Mouse (Mus musculus) CH12.LX (cell line): ENCODE measurements around the gene Hexdc. TPM values are rescaled to one million over a fixed set of nuclear protein-coding genes. Genes with fewer than 3 reads are reported as not detected.

ENCODE experiments used
- DNase-seq: peaks from one replicate; pipeline ENCODE4 v3.0.0-alpha.2; 2013; ENCODE audit errors: extremely low read depth
- H3K27ac ChIP-seq: 2 replicates; pipeline ENCODE4 v1.5.1; 2012; ENCODE audit warnings: low read depth, mild to moderate bottlenecking, control low read depth, moderate library complexity; ENCODE audit not compliant: insufficient read depth
- H3K27me3 ChIP-seq: replicated peaks from 2 replicates; pipeline ENCODE3; 2012; ENCODE audit warnings: inconsistent platforms
- H3K36me3 ChIP-seq, 2 experiments: replicated peaks in 1 of 2; 2 replicates each; pipeline versions ENCODE3 to v1.6.1; 2012; ENCODE audit warnings: inconsistent platforms in 1 of 2, low read length in 1 of 2, mild to moderate bottlenecking in 1 of 2, mixed read lengths in 1 of 2, moderate library complexity in 1 of 2; ENCODE audit not compliant: control insufficient read depth in 1 of 2, insufficient read depth in 1 of 2
- H3K4me1 ChIP-seq, 2 experiments: 2 replicates each; pipeline ENCODE4 v1.6.1; 2012; ENCODE audit warnings: inconsistent platforms in 1 of 2, moderate library complexity in 1 of 2; ENCODE audit not compliant: insufficient read depth in 2 of 2, control insufficient read depth in 1 of 2
- H3K4me2 ChIP-seq: 2 replicates; pipeline ENCODE4 v1.6.1; 2012; ENCODE audit warnings: low read depth, mild to moderate bottlenecking, control low read depth; ENCODE audit not compliant: poor library complexity, insufficient read depth, severe bottlenecking
- H3K4me3 ChIP-seq, 3 experiments: fragments of 150-350 bp in 1 of 3; sonication (generic) in 1 of 3; replicated peaks in 1 of 3; 2 replicates each; pipeline versions ENCODE3 to v1.5.1; 2011 to 2012; ENCODE audit warnings: low read depth in 2 of 3, low read length in 2 of 3, mild to moderate bottlenecking in 2 of 3, moderate library complexity in 2 of 3, control low read depth in 1 of 3, improper control_type of control experiment in 1 of 3, inconsistent platforms in 1 of 3, mixed read lengths in 1 of 3; ENCODE audit not compliant: poor library complexity in 1 of 3
- H3K79me2 ChIP-seq: replicated peaks from 2 replicates; pipeline ENCODE4 v1.6.1; 2012; ENCODE audit warnings: mild to moderate bottlenecking, moderate library complexity; ENCODE audit not compliant: control insufficient read depth, poor library complexity, insufficient read depth, severe bottlenecking; ENCODE audit errors: extremely low read depth
- H3K9ac ChIP-seq: 2 replicates; pipeline ENCODE4 v1.6.1; 2012; ENCODE audit warnings: low read depth, mild to moderate bottlenecking, control low read depth, moderate library complexity; ENCODE audit not compliant: insufficient read depth
- H3K9me3 ChIP-seq: replicated peaks from 2 replicates; pipeline ENCODE3; 2012; ENCODE audit warnings: low read length, inconsistent platforms, mixed read lengths
- BHLHE40 ChIP-seq: IDR thresholded peaks from 2 replicates; pipeline ENCODE4 v1.6.1; 2011; ENCODE audit warnings: mild to moderate bottlenecking, low read depth, low read length, improper control_type of control experiment
- CHD1 ChIP-seq: IDR thresholded peaks from 2 replicates; pipeline ENCODE4 v1.6.1; 2012; ENCODE audit warnings: low read depth, low read length, improper control_type of control experiment, inconsistent platforms
- CHD2 ChIP-seq: IDR thresholded peaks from 2 replicates; pipeline ENCODE4 v1.6.1; 2011; ENCODE audit warnings: low read length, improper control_type of control experiment
- CTCF ChIP-seq, 2 experiments: IDR thresholded peaks in 1 of 2; conservative IDR thresholded peaks in 1 of 2; 2 replicates each; pipeline ENCODE4 v1.5.1; 2011 to 2012; ENCODE audit warnings: low read depth in 2 of 2, low read length in 2 of 2, improper control_type of control experiment in 1 of 2, inconsistent platforms in 1 of 2, mild to moderate bottlenecking in 1 of 2, moderate library complexity in 1 of 2
- E2F4 ChIP-seq: IDR thresholded peaks from 2 replicates; pipeline ENCODE4 v1.6.1; 2011; ENCODE audit warnings: low read depth, low read length, improper control_type of control experiment; ENCODE audit not compliant: insufficient replicate concordance
- ELF1 ChIP-seq: IDR thresholded peaks from 2 replicates; pipeline ENCODE4 v1.6.1; 2014; ENCODE audit warnings: low read depth, mild to moderate bottlenecking, inconsistent platforms, low read length, improper control_type of control experiment
- EP300 ChIP-seq: IDR thresholded peaks from 2 replicates; pipeline ENCODE4 v1.6.1; 2011; ENCODE audit warnings: low read length, improper control_type of control experiment
- ETS1 ChIP-seq: conservative IDR thresholded peaks from 2 replicates; pipeline ENCODE4 v1.6.1; 2012; ENCODE audit warnings: low read depth, mild to moderate bottlenecking, inconsistent platforms, low read length, improper control_type of control experiment, moderate library complexity
- GABPA ChIP-seq: IDR thresholded peaks from 2 replicates; pipeline ENCODE4 v1.6.1; 2012; ENCODE audit warnings: low read depth, low read length, improper control_type of control experiment, inconsistent platforms; ENCODE audit not compliant: insufficient replicate concordance
- HCFC1 ChIP-seq: IDR thresholded peaks from 2 replicates; pipeline ENCODE4 v1.6.1; 2012; ENCODE audit warnings: low read depth, mild to moderate bottlenecking, inconsistent platforms, low read length, improper control_type of control experiment
- IRF4 ChIP-seq: IDR thresholded peaks from 2 replicates; pipeline ENCODE4 v1.6.1; 2014; ENCODE audit warnings: low read depth, mild to moderate bottlenecking, inconsistent platforms, low read length, improper control_type of control experiment
- JUN ChIP-seq: IDR thresholded peaks from 2 replicates; pipeline ENCODE4 v1.6.1; 2011; ENCODE audit warnings: low read depth, mild to moderate bottlenecking, low read length, improper control_type of control experiment, moderate library complexity; ENCODE audit not compliant: insufficient read depth
- JUND ChIP-seq: conservative IDR thresholded peaks from 2 replicates; pipeline ENCODE4 v1.6.1; 2011; ENCODE audit warnings: low read depth, low read length, improper control_type of control experiment
- KAT2A ChIP-seq: IDR thresholded peaks from 2 replicates; pipeline ENCODE4 v1.6.1; 2012; ENCODE audit warnings: low read length, improper control_type of control experiment, inconsistent platforms; ENCODE audit not compliant: insufficient replicate concordance
- MAFK ChIP-seq: IDR thresholded peaks from 2 replicates; pipeline ENCODE4 v1.6.1; 2011; ENCODE audit warnings: low read length, improper control_type of control experiment; ENCODE audit not compliant: insufficient replicate concordance
- MAX ChIP-seq: IDR thresholded peaks from 2 replicates; pipeline ENCODE4 v1.6.1; 2011; ENCODE audit warnings: low read length, improper control_type of control experiment
- MAZ ChIP-seq: IDR thresholded peaks from 2 replicates; pipeline ENCODE4 v1.6.1; 2012; ENCODE audit warnings: low read depth, mild to moderate bottlenecking, inconsistent platforms, low read length, improper control_type of control experiment, moderate library complexity
- MEF2A ChIP-seq: IDR thresholded peaks from 2 replicates; pipeline ENCODE4 v1.6.1; 2014; ENCODE audit warnings: low read depth, mild to moderate bottlenecking, inconsistent platforms, low read length, improper control_type of control experiment, borderline replicate concordance
- MXI1 ChIP-seq: IDR thresholded peaks from 2 replicates; pipeline ENCODE4 v1.6.1; 2011; ENCODE audit warnings: mild to moderate bottlenecking, low read depth, low read length, improper control_type of control experiment
- MYC ChIP-seq: IDR thresholded peaks from 2 replicates; pipeline ENCODE4 v1.6.1; 2011; ENCODE audit warnings: low read depth, mild to moderate bottlenecking, improper control_type of control experiment, low read length
- NELFE ChIP-seq: IDR thresholded peaks from 2 replicates; pipeline ENCODE4 v1.6.1; 2011; ENCODE audit warnings: low read depth, low read length, improper control_type of control experiment
- NRF1 ChIP-seq: IDR thresholded peaks from 2 replicates; pipeline ENCODE4 v1.6.1; 2014; ENCODE audit warnings: low read depth, mild to moderate bottlenecking, inconsistent platforms, low read length, improper control_type of control experiment, moderate library complexity
- PAX5 ChIP-seq: IDR thresholded peaks from 2 replicates; pipeline ENCODE4 v1.6.1; 2012; ENCODE audit warnings: low read length, inconsistent platforms, mixed read lengths
- POLR2A ChIP-seq: IDR thresholded peaks from 2 replicates; pipeline ENCODE4 v1.6.1; 2011; ENCODE audit warnings: low read depth, mild to moderate bottlenecking, improper control_type of control experiment, low read length
- POLR2AphosphoS2 ChIP-seq: IDR thresholded peaks from 2 replicates; pipeline ENCODE4 v1.6.1; 2011; ENCODE audit warnings: low read depth, low read length, improper control_type of control experiment
- RAD21 ChIP-seq: IDR thresholded peaks from 2 replicates; pipeline ENCODE4 v1.6.1; 2011; ENCODE audit warnings: low read depth, mild to moderate bottlenecking, low read length, improper control_type of control experiment, moderate library complexity
- RCOR1 ChIP-seq: conservative IDR thresholded peaks from 2 replicates; pipeline ENCODE4 v1.6.1; 2012; ENCODE audit warnings: low read depth, mild to moderate bottlenecking, inconsistent platforms, low read length, improper control_type of control experiment
- SIN3A ChIP-seq: IDR thresholded peaks from 2 replicates; pipeline ENCODE4 v1.6.1; 2012; ENCODE audit warnings: low read length, improper control_type of control experiment, inconsistent platforms
- SMC3 ChIP-seq: IDR thresholded peaks from 2 replicates; pipeline ENCODE4 v1.6.1; 2011; ENCODE audit warnings: low read depth, low read length, improper control_type of control experiment
- TBP ChIP-seq: conservative IDR thresholded peaks from 2 replicates; pipeline ENCODE4 v1.6.1; 2011; ENCODE audit warnings: low read depth, low read length, improper control_type of control experiment
- TCF12 ChIP-seq: IDR thresholded peaks from 2 replicates; pipeline ENCODE4 v1.6.1; 2014; ENCODE audit warnings: low read depth, mild to moderate bottlenecking, inconsistent platforms, low read length, improper control_type of control experiment
- UBTF ChIP-seq: IDR thresholded peaks from 2 replicates; pipeline ENCODE4 v1.6.1; 2012; ENCODE audit warnings: low read depth, mild to moderate bottlenecking, inconsistent platforms, low read length, improper control_type of control experiment, moderate library complexity
- USF1 ChIP-seq: IDR thresholded peaks from 2 replicates; pipeline ENCODE4 v1.6.1; 2014; ENCODE audit warnings: low read depth, mild to moderate bottlenecking, inconsistent platforms, low read length, improper control_type of control experiment
- USF2 ChIP-seq: conservative IDR thresholded peaks from 2 replicates; pipeline ENCODE4 v1.6.1; 2011; ENCODE audit warnings: low read depth, low read length, improper control_type of control experiment
- ZC3H11A ChIP-seq: IDR thresholded peaks from 2 replicates; pipeline ENCODE4 v1.6.1; 2012; ENCODE audit warnings: low read depth, mild to moderate bottlenecking, inconsistent platforms, low read length, improper control_type of control experiment
- ZKSCAN1 ChIP-seq: IDR thresholded peaks from 2 replicates; pipeline ENCODE4 v1.6.1; 2012; ENCODE audit warnings: low read depth, inconsistent platforms, low read length, improper control_type of control experiment, borderline replicate concordance
- ZMIZ1 ChIP-seq: IDR thresholded peaks from 2 replicates; pipeline ENCODE4 v1.6.1; 2012; ENCODE audit warnings: low read depth, mild to moderate bottlenecking, inconsistent platforms, low read length, improper control_type of control experiment
- ZNF384 ChIP-seq: IDR thresholded peaks from 2 replicates; pipeline ENCODE4 v1.6.1; 2012; ENCODE audit warnings: low read depth, low read length, improper control_type of control experiment, inconsistent platforms
- dilution Hi-C: fragments of 300-500 bp; cut with MboI; formaldehyde crosslinking; loops from 2 replicates; pipeline ENCODE4 v1.14.3; 2020; ENCODE audit warnings: low sequenced_read_pairs; ENCODE audit not compliant: extremely low pct_unique_long_range_greater_than_20kb, extremely low pct_ligation_motif_present
- in situ Hi-C: fragments of 300-500 bp; cut with MboI; formaldehyde crosslinking; loops from 3 replicates; pipeline ENCODE4 v1.14.3; 2019; ENCODE audit warnings: low sequenced_read_pairs, low pct_ligation_motif_present, low pct_unique_long_range_greater_than_20kb, mixed read lengths
- polyA plus RNA-seq: library from polyadenylated mRNA; unstranded; fragments of >175 nt; gene quantifications from 2 replicates; pipeline ENCODE4 v1.2.1, GENCODE M21; 2012; ENCODE audit warnings: low read depth; ENCODE audit not compliant: insufficient read length
- total RNA-seq, 2 experiments: library from RNA; depleted of rRNA; stranded (reverse); fragments of 300-350 nt in 1 of 2; fragments of >200 nt in 1 of 2; gene quantifications; 2 replicates each; pipeline ENCODE4 v1.2.3; 2012 to 2014

Gene Hexdc
- total and polyA plus RNA-seq, 3 experiments = 8.8 to 11.6 (median 10.6) TPM

DNA sequence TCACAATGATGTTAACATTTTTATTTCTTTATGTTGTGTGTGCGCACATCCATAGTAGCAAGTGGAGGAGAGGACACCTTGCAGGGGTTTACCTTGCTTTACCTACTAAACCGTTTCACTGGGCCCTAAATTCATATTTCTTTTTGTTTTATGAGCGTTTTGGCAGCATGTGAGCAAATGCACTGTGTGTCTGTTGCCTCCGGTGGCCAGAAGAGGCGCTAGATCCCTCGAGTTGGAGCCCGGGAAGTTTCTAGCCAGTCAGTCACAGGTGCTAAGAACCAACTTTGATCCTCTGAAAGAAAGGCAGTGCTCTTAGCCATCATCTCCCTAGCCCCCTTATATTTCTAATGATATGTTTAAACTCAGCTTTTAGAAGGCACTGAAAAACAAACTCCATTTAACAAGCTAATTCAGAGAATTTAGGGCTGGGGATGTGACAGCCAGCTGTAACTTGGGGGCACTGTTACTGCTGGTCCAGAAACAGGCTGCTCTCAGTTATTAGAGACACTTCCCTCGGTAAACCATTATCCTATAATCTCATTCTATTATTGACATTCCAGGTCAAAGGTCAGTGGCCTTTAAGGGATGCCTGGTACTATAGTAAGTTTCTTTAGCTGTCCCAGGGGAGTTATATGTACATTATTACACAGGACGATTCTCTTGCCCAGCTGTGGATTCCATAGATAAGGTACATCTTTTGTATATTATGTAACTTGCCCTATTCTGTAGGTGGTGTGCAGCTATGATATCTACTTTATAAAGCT, 31.4 kb downstream of the Hexdc start:
- in situ Hi-C loops = no loop called here
- peak overlapping the region; percentile 53 for H3K9ac ChIP-seq

GRCm38 (mm10) chr11:121236564-121237344, 32.5 kb downstream of the Hexdc start, which contains the start of gene Narf:
TSS of gene Narf (plus strand) at chr11:121237253.
- Histone ChIP-seq H3K9ac (peak within 1 kb of the TSS; percentile 53), H3K79me2 (no peaks in the 10 kb centered on the region), H3K4me2 (peak within 1 kb of the TSS; percentile 97), H3K36me3 (peaks cover 0 to 28% of the 10 kb centered on the region in 2 experiments), H3K4me3 (peak within 1 kb of the TSS; percentile 74 to 94 (median 78)), H3K9me3 (no peaks in the 10 kb centered on the region), H3K27me3 (no peaks in the 10 kb centered on the region), H3K27ac (peak within 1 kb of the TSS; percentile 81), H3K4me1 (peaks cover 5 to 30% of the 10 kb centered on the region in 2 experiments)
- DNase-seq = peak; percentile 100
- dilution Hi-C loops = no loop called here
- in situ Hi-C loops = no loop called here
- TF ChIP-seq CHD1 (no peak), ZKSCAN1 (no peak), TBP (peak; percentile 90), ZMIZ1 (peak; percentile 82), GABPA (no peak), CTCF (conservative IDR thresholded peaks at IDR 0.05 in 1 of 2, IDR thresholded peaks at IDR 0.05 in 1 of 2; ENCODE audit: low read depth in 2 of 2, low read length in 2 of 2) (peak in 1 of 2 experiments; percentile 74; a peak in 2 of 4 replicates), MAFK (peak; percentile 70; the same call in 1 of the 2 replicates), USF2 (no peak), KAT2A (peak; percentile 54; the same call in 1 of the 2 replicates), ETS1 (0 out of 2 replicates have a peak, but pooled peaks have one; percentile 9), USF1 (no peak), MAX (peak; percentile 87), SMC3 (peak; percentile 28; the same call in 1 of the 2 replicates)

More for the DNA sequence above, 31.4 kb downstream of the Hexdc start:
- Histone ChIP-seq H3K36me3 (peaks cover 0 to 20% of the 10 kb centered on the region in 2 experiments), H3K9me3 (no peaks in the 10 kb centered on the region), H3K4me3 (peak overlapping the region in 2 of 3 experiments; percentile 49 to 74), H3K79me2 (no peaks in the 10 kb centered on the region), H3K4me1 (peaks cover 5 to 30% of the 10 kb centered on the region in 2 experiments), H3K27ac (no peak overlapping the region), H3K27me3 (no peaks in the 10 kb centered on the region), H3K4me2 (peak overlapping the region; percentile 91)
- dilution Hi-C loops = no loop called here
- TF ChIP-seq JUND (no peak; the same call in 1 of the 2 replicates), SIN3A (peak; percentile 40; the same call in 1 of the 2 replicates), GABPA (no peak), PAX5 (no peak), BHLHE40 (peak; percentile 69), MYC (peak; percentile 88), MAFK (no peak), IRF4 (no peak; the same call in 1 of the 2 replicates), POLR2A (peak; percentile 49), ZC3H11A (no peak), RCOR1 (peak; percentile 59), USF1 (no peak), UBTF (no peak), EP300 (no peak), ETS1 (no peak; the same call in 1 of the 2 replicates), ZMIZ1 (no peak), MAX (peak; percentile 62), ZNF384 (no peak), SMC3 (peak; percentile 36), MEF2A (peak; percentile 48; the same call in 1 of the 2 replicates), NRF1 (no peak; the same call in 1 of the 2 replicates), KAT2A (no peak), CHD2 (no peak), MXI1 (peak; percentile 78), POLR2AphosphoS2 (no peak; the same call in 1 of the 2 replicates), CHD1 (no peak), HCFC1 (peak; percentile 17; the same call in 1 of the 2 replicates), RAD21 (peak; percentile 62), TCF12 (peak; percentile 65; the same call in 1 of the 2 replicates), TBP (peak; percentile 60; the same call in 1 of the 2 replicates), USF2 (no peak), ZKSCAN1 (no peak), NELFE (no peak), E2F4 (peak; percentile 91; the same call in 1 of the 2 replicates), MAZ (no peak), CTCF (conservative IDR thresholded peaks at IDR 0.05 in 1 of 2, IDR thresholded peaks at IDR 0.05 in 1 of 2; ENCODE audit: low read depth in 2 of 2, low read length in 2 of 2) (peak; percentile 85 to 88), JUN (no peak), ELF1 (0 out of 2 replicates have a peak, but pooled peaks have one; percentile 32)
- peak; percentile 87 for DNase-seq
